Mouse (Mus musculus): Measurements from ENCODE around the gene Sept7.

DNA sequence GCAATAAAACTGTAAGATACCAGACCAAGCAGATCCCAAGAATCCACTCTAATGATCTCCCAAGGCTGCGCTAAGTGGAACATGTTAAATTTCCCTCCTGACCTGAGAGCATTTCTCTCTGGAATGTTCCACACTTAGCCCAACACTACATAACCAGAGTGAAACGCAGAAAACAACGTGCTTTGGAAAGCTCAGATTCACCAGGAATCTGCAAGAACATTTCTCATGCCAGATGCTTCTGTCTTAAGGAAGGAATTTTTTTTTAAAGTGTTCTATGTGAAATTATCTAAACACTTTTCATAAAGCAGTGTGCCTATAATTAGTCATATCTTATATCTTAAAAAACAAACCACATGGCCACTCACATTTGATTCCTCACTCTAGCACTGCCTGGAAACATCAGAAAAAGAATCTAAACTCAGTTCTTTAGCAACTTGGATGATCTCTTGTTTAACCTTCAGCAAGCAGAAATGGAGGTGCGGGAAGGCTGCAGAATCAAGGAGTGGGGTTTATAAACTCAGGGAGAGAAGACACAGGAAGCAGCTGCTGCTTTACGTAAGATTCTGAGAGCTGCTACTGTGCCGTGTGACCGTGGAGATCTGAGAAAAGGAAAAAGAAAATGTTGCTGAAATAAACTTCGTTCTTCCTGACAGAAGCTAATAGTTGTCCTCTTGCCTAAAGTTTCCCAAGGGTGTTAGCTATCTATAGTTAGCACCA, 44.0 kb upstream of the Sept7 start:
- TF ChIP-seq CTCF (IDR thresholded peaks at IDR 0.05; ENCODE audit: low read depth), result no peak
- no peak for TF ChIP-seq EP300 (IDR thresholded peaks at IDR 0.05; ENCODE audit: low read depth)
